Mouse (Mus musculus): ENCODE measurements around the gene Prim2. TPM values are rescaled to one million over a fixed set of nuclear protein-coding genes. Genes with fewer than 3 reads are reported as not detected.

The Prim2 gene
- polyA plus RNA-seq, 1 experiment from 2014 or later = 21.5 TPM

- ATAC-seq (ENCODE audit: low read depth) = no peak
Observed at GRCm38 (mm10) chr1:33453299-33453698, 216.3 kb downstream of the Prim2 start.

GRCm38 (mm10) chr1:33447179-33447578, 222.4 kb downstream of the Prim2 start:
- Histone ChIP-seq H3K4me3 (no peak overlapping the region), H3K27me3 (no peaks in the 10 kb centered on the region), H3K9ac (no peak overlapping the region), H3K4me2 (no peak overlapping the region), H3K27ac (replicated peaks) (no peak overlapping the region), H3K36me3 (no peaks in the 10 kb centered on the region), H3K4me1 (replicated peaks) (no peaks in the 10 kb centered on the region), H3K9me3 (no peaks in the 10 kb centered on the region)
- 64% methylated on average over 4 of the region's 4 CpGs for WGBS
- no peak for ATAC-seq (ENCODE audit: low read depth)

More at GRCm38 (mm10) chr1:33453299-33453698, 216.3 kb downstream of the Prim2 start:
- no peaks in the 10 kb centered on the region for H3K27me3 ChIP-seq
- no peak overlapping the region for H3K4me2 ChIP-seq
- 91% methylated on average over 9 of the region's 9 CpGs for WGBS
- H3K9me3 ChIP-seq = no peaks in the 10 kb centered on the region
- H3K9ac ChIP-seq = no peak overlapping the region
- no peaks in the 10 kb centered on the region for H3K36me3 ChIP-seq
- H3K27ac ChIP-seq (replicated peaks) = no peak overlapping the region
- no peaks in the 10 kb centered on the region for H3K4me1 ChIP-seq (replicated peaks)
- H3K4me3 ChIP-seq = no peak overlapping the region

DNA sequence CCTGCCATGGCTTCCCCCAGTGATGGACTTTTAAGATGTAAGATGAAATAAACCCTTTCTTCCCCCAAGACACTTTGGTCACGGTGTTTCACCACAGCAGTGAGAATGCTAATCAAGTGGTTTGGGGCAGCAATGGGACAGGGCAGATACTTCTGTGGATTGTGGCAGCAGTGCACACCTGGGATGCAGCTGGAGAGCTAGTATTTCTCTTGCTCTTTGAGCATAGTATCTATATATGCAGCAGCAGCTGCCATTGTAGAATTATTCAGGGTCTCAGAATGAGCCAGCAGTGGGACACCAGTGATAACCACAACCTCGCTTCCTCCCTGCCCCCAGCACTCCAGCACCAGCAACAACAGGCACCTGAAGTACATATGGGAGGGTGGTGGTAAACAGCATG, 233.4 kb downstream of the Prim2 start:
- Histone ChIP-seq H3K36me3 (no peaks in the 10 kb centered on the region), H3K4me2 (no peak overlapping the region), H3K27ac (replicated peaks) (no peak overlapping the region), H3K9me3 (no peaks in the 10 kb centered on the region), H3K4me3 (no peak overlapping the region), H3K9ac (no peak overlapping the region), H3K4me1 (replicated peaks) (no peaks in the 10 kb centered on the region), H3K27me3 (no peaks in the 10 kb centered on the region)
- ATAC-seq (ENCODE audit: low read depth) = no peak
- 82% methylated on average over 2 of the region's 2 CpGs for WGBS

Other genes starting within 250 kb of the Prim2 start
- gene Rab23, start 50.1 kb upstream of the Prim2 start, polyA plus RNA-seq (2015; fragmentation: Nextera tagmentation; extraction: Ambion mirVana) = 23.5 and 29.1 TPM in 2 replicates
- 17.6 and 22.9 TPM in 2 replicates for gene Bag2, start 88.0 kb upstream of the Prim2 start, polyA plus RNA-seq (2015; fragmentation: Nextera tagmentation; extraction: Ambion mirVana)
- 35.0 and 41.6 TPM in 2 replicates for gene Zfp451, start 144.8 kb upstream of the Prim2 start, polyA plus RNA-seq (2015; fragmentation: Nextera tagmentation; extraction: Ambion mirVana)
- 20.8 and 21.3 TPM in 2 replicates for gene Bend6, start 238.0 kb upstream of the Prim2 start, polyA plus RNA-seq (2015; fragmentation: Nextera tagmentation; extraction: Ambion mirVana)
- gene Dst, start 238.4 kb upstream of the Prim2 start, polyA plus RNA-seq (2015; fragmentation: Nextera tagmentation; extraction: Ambion mirVana) = 41.3 and 44.4 TPM in 2 replicates